Mouse (Mus musculus) layer of hippocampus, adult 18-20 months (tissue): ENCODE results near the gene Amn1. TPM values are rescaled to one million over a fixed set of nuclear protein-coding genes. Genes with fewer than 3 reads are reported as not detected.

Experiments
- DNase-seq, 2 experiments: peaks; one replicate each; pipeline ENCODE4 v3.0.0; 2022; ENCODE audit warnings: low spot score in 2 of 2
- total RNA-seq, 2 experiments: library from RNA; stranded (reverse); gene quantifications; 2 replicates each; pipeline ENCODE4 v1.2.3; 2021

The Amn1 gene
- total RNA-seq, 2 experiments from 2014 or later, result 24.7 to 26.6 TPM

DNA sequence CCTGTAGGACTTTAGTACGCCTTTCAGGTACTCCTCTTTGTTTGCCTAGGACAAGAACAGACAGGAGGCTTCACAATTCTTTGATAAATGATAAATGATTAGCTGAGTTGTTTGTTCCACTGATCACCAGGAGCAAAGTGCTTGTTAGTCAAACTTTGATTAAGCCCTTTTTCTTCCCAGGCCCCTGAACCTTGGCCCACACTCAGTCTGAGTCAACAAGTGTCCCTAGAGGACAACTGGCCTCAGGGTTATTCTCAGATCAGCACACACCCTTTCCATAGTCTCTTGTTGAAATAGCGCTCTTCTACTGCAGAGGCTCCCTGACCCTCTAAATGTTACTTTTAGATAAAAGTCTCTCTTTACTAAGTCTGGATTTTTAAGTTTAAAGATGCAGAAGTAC lies 69.6 kb downstream of the Amn1 start:
- no peak for DNase-seq

DNA sequence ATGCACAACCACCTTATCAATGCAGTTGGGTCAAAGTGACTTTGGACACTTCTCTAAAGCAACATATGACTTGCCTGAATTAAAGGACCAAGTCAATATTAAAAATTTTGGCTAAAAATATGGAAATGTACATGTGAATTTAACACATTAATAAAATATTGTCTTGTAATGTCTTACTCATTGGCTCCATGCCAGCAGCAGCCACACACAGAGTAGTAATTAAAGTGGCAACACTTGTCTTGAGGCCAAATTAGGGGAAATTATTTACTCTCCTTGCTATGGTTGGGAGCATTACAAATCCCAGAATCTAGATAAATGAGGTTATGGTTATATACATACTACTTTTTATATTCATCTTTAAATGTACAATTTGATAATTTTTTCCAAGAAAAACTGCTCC lies 71.5 kb downstream of the Amn1 start:
- DNase-seq, result no peak

DNA sequence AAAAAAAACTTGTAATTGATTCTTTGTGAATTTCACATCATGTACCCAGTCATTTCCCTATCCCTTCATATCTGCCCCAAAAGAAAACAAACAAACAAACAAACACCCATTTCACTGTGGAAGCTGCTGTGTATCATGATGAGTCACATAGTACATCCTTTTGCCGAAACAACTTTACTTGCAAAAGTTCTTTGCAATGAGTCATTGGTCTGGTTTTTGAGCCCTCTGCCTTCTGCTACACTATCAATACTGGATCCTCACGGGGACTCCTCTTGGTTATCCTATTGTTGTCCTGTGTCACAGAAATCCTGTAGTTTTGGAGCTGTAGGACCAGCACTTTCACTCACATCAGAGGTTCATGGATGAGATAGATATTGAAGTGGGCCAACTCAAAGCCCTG lies 79.6 kb downstream of the Amn1 start:
- DNase-seq, result no peak

DNA sequence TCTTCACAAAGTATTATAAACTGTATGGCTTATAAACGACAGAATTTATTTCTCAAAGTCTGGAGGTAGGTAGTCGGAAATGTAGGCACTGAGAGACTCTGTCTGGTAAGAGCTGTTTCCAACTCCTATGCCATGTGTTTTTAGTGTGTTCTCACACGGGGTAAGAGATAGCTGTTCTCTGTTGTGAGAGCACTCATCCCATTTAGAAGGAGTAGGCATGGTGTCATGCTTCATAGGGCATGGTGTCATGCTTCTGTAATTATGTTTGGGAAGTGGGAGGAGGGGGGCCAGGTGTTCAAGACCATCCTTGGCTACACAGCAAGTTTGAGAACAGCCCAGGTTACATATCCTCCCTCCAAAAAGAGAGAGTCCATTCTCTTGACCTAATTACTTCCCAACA lies 80.9 kb downstream of the Amn1 start:
- no peak for DNase-seq

Other genes with a start within 250 kb of the Amn1 start
- 1 to 10 TPM; 1.8 to 3.2 TPM for gene Sinhcaf, start 242.2 kb downstream of the Amn1 start, total RNA-seq
- gene Dennd5b, start 87.0 kb downstream of the Amn1 start, total RNA-seq, result 10 to 100 TPM; 46.7 to 49.3 TPM
- not detected for gene Gm10203, start 58.5 kb downstream of the Amn1 start, total RNA-seq
- 1 to 10 TPM; 2.9 to 3.6 TPM for gene Etfbkmt, start 48.9 kb downstream of the Amn1 start, total RNA-seq
- 10 to 100 TPM; 15.3 to 16.8 TPM for gene Resf1, start 120.7 kb upstream of the Amn1 start, total RNA-seq
- gene Bicd1, start 220.2 kb upstream of the Amn1 start, total RNA-seq, result 10 to 100 TPM; 42.2 to 45.4 TPM